Mouse (Mus musculus): ENCODE measurements at regions not wholly inside any gene's neighbourhood (a gene's known extent, or its start where the extent isn't known, plus 50 kb on each side); places are given as distances from the start of the nearest gene placed in this dataset.

DNA sequence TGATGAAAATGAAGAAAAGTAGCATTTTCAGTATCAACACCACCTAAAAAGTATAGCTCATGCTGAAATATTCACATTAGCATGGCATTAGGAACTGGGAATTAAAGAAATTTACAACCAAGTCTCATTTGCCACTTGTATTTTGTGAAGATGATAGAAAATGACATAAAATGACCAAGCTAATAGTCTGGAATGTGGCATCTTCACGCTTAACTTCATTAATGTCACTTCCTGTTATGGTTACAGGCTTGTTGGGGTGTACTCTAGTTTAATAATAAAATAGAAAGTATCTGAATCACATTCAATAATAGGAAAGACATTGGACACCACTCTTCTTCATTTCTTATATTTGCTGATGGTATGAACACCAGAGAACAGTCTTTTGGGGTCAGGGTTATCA is 167.1 kb downstream of the Pcdh17 start:
- CTCF ChIA-PET = no interaction called here

DNA sequence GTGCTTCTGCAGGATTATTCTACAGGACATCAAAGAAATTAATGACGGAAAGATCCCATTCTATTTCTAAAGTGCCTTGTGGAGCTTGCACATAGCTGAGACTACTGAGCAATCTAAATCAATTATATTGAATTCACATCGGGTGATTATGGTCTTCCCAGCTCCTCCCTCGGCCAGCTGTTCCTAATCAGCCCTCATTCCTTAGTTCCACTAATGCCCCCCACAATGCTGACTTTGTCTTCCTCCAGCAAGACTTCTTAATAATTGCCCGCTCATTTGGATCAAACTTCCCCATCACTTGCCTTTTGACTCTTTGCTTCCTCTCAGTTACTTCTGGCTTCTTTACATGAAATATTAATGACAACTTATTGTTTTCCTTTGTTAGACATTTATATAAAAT is 169.2 kb downstream of the Pcdh17 start:
- CTCF ChIA-PET = no interaction called here

DNA sequence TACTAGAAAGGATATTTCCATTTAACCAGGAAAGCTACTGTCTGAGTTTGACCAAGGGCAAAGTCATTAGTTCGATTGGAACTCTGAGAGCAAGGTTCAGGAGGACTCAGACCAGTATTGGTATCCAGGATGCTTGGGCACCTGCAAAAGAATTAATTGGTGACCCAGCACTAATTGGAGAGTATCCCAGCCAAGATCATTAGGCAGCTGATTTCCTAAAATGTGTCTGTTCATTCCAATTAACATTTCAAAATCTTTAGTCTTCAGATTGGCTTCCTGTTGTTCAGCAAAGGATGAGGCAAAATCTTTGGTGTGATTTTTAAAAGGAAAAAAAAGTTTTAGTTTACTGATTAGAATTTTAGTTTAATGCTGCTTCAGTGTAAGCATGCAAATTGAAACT is 201.7 kb downstream of the Pcdh17 start:
- CTCF ChIA-PET = interaction anchor here (0.6 kb wide), 2 partner anchors 10 to 130 kb away, joined by 3 to 6 read pairs; no protein-coding TSS in a partner anchor

DNA sequence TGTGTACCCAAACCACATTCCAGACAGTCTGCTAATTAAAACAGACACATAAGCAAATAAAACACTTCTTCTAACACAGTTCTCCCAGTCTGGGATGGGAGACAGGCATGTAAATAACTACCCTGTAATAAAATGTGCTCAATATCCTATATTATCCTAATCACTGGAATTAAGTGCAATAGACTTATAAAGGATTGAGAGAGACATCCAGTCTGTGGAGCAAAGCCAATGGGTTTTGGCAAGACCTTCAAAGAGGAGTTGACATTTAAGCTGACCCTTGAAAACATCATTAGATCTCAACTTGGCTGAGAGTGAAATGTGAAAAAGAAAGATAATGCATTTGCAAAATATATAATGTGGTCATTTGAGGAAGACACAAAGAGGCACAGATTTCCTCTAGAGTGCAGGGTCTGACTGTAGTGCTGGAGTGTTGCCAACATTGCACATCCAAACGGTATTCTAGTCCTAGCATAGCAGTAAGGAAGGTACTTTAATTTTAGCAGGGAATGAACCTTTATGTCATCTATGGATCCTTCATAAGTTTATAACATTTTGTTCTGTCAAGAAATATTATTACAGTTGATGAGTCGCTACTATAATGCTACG is 202.7 kb downstream of the Pcdh17 start:
- CTCF ChIA-PET = no interaction called here

DNA sequence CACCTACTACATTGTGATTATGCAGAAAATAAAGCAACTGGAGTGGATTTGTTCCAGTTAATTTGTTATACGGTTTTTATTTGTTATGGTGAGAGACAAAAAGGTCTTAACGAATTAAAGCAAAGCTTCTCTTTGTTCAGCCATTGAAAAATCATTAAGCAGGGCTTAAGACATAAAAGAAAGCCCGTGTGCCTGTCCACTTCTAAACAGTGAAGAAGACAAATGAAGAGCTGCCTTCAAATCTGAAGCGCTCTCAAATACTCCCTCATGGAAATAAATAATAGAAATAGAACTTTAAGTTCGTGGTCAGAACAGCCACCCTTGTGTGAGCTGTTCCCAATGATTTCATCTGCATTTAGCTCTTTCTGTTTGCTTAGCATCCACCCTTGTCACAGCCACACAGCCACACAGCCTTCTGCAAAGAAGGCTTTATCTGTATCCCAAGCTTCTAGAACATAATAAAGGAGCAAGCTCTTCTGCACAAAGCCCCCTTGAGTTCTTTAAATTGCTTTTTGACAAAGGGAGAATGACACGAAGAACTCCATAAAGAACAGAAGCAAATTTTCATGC is 215.9 kb downstream of the Pcdh17 start:
- CTCF ChIA-PET = no interaction called here

DNA sequence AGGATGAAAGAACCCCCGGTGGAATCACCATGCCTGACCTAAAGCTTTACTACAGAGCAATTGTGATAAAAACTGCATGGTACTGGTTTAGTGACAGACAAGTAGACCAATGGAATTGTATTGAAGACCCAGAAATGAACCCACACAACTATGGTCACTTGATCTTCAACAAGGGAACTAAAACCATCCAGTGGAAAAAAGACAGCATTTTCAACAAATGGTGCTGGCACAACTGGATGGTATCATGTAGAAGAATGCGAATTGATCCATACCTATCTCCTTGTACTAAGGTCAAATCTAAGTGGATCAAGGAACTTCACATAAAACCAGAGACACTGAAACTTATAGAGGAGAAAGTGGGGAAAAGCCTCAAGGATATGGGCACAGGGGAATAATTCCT is 224.3 kb downstream of the Pcdh17 start:
- CTCF ChIA-PET = interaction anchor here (0.6 kb wide), 1 partner anchor 34 kb away, joined by 3 read pairs; no protein-coding TSS in a partner anchor

DNA sequence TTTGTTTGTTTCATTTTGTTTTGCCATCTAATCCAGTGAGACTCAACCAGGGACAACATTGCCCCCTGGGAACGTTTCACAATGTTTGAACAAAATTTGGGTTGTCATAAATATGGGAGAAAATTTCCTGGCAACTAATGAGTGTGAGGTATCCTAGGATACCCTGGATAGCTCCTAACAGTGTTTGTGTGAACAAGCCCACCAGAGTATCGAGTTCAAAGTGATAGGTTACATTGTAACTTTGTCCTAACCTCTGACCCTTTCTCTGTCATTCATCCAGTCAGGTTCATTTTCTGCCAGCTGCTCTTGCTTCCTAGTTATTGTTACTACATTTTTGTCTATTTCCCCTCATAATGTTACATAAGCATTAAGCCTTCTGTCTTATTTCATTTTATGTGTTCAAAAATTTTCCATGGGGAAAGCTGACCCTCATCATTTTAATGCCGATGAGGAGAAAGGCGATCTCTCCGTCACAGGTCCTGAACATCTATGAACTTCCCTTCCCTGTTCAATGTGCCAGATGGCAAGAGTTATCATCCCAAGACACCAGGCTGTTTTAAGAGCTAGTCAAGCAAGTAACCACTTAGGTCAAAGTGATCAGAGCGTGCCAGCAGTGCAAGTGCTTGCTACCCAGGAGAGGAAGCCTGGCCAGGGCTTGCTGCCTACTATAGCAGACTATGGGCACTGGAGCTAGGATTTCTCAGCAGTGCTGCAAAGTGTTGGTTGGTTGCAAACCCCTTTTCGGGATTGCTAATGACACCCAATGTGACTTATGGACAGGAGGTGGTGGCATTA is 228.5 kb downstream of the Pcdh17 start:
- CTCF ChIA-PET = no interaction called here

DNA sequence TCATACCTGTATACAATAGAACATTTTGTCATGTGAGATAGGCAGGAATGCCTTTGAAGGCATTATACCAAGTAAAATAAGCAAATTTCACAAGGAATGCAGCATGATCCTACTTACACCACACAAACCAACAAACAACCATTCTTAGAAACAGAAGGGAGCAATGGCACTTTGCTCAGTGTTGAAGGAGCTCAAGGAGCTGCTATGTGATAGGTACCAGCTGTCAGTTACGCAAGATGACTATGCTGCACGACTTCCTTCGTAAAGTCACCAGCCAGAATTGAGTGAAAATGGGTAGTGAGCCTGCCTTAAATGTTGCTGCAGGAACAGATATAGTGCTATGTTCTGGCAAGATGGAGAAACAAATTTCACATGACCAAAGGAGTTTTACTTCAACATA is 243.5 kb downstream of the Pcdh17 start:
- CTCF ChIA-PET = no interaction called here

DNA sequence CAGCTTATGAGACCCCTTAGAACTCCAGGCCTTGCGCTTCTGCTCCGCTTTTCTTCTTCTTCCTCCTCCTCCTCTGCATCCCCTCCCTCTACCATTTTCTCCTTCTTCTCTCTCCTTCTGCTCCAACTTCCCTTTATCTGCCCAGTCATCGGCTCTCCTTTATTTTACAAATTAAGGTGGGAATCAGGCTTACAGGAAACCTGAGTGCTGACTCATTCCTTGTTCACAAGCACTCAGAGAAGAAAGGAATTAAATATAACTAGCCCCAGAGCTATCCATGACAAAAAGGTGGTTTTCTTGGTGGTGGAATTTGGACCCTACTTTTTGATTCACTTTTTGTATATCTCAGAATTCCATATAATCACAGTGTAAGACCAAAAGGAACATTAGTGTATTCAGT is 247.4 kb downstream of the Pcdh17 start:
- CTCF ChIA-PET = no interaction called here
